Mouse (Mus musculus) cortical plate, adult 2 months (tissue): ENCODE measurements around the gene Gapvd1. TPM values are rescaled to one million over a fixed set of nuclear protein-coding genes. Genes with fewer than 3 reads are reported as not detected.
"Not testable (repeated sequence)": the region's sequence is repeated elsewhere in the genome, so short reads cannot be mapped to it uniquely, and the experiment has no call there.

ENCODE experiments used
- H3K27ac ChIP-seq: fragments of 200-500 bp; 2 replicates; pipeline ENCODE4 v1.5.1; 2012; ENCODE audit warnings: low read length, control low read depth, inconsistent platforms; ENCODE audit not compliant: insufficient read depth
- H3K4me1 ChIP-seq: fragments of 200-500 bp; 2 replicates; pipeline ENCODE4 v1.6.1; 2011; ENCODE audit warnings: low read length; ENCODE audit not compliant: control insufficient read depth, insufficient read depth
- H3K4me3 ChIP-seq: fragments of 200-500 bp; 2 replicates; pipeline ENCODE4 v1.5.1; 2011; ENCODE audit warnings: mild to moderate bottlenecking, low read length, control low read depth; ENCODE audit not compliant: insufficient read depth
- CTCF ChIP-seq: fragments of 200-500 bp; IDR thresholded peaks from 2 replicates; pipeline ENCODE4 v1.5.1; 2011; ENCODE audit warnings: mild to moderate bottlenecking, control low read depth, low read length; ENCODE audit not compliant: insufficient read depth; ENCODE audit errors: extremely low read depth
- POLR2A ChIP-seq: fragments of 200-500 bp; IDR thresholded peaks from 2 replicates; pipeline ENCODE4 v1.6.1; 2011; ENCODE audit warnings: mild to moderate bottlenecking, low read length, control low read depth; ENCODE audit not compliant: insufficient read depth; ENCODE audit errors: extremely low read depth
- polyA plus RNA-seq: library from polyadenylated mRNA; depleted of rRNA; stranded (reverse); fragments of >200 nt; gene quantifications from 2 replicates; pipeline ENCODE4 v1.2.3, GENCODE M21; 2012

Gapvd1 gene
- polyA plus RNA-seq, 1 experiment: 42.0 TPM

DNA sequence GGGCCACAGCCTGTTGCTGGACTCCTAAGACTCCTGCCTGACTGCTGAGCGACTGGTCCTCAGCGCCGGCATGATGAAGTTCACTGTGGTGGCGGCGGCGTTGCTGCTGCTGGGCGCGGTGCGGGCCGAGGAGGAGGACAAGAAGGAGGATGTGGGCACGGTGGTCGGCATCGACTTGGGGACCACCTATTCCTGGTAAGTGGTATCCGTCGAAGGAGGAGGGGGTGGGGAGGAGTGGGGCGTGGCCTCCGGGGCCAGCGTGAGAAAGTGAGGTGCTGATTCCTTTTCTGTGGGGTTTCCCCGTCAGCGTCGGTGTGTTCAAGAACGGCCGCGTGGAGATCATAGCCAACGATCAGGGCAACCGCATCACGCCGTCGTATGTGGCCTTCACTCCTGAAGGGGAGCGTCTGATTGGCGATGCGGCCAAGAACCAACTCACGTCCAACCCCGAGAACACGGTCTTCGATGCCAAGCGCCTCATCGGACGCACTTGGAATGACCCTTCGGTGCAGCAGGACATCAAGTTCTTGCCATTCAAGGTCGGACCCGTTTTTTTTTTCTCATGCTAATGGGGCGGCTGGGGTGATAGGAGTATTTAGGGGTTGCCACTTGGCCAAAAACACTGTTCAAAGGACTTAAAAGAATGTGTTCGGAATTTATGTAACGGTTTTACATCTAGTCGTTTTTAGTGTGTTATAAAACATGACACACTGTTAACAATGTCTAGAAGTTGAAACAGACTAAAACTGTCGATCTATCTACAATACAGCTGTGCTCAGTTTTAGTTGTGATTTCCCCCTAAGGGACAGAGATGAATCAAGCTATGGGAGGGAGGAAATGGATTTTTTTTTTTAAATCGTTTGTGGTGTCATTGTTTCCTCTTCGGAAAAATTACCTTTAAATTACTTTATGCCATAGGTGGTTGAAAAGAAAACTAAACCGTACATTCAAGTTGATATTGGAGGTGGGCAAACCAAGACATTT lies 17.5 kb upstream of the Gapvd1 start:
- Histone ChIP-seq H3K4me1 (peaks cover 8% of the 10 kb centered on the region), H3K4me3 (peak overlapping the region; percentile 84), H3K27ac (peak overlapping the region; percentile 19; the same call in 1 of the 2 replicates)
- TF ChIP-seq POLR2A (no peak), CTCF (no peak)

DNA sequence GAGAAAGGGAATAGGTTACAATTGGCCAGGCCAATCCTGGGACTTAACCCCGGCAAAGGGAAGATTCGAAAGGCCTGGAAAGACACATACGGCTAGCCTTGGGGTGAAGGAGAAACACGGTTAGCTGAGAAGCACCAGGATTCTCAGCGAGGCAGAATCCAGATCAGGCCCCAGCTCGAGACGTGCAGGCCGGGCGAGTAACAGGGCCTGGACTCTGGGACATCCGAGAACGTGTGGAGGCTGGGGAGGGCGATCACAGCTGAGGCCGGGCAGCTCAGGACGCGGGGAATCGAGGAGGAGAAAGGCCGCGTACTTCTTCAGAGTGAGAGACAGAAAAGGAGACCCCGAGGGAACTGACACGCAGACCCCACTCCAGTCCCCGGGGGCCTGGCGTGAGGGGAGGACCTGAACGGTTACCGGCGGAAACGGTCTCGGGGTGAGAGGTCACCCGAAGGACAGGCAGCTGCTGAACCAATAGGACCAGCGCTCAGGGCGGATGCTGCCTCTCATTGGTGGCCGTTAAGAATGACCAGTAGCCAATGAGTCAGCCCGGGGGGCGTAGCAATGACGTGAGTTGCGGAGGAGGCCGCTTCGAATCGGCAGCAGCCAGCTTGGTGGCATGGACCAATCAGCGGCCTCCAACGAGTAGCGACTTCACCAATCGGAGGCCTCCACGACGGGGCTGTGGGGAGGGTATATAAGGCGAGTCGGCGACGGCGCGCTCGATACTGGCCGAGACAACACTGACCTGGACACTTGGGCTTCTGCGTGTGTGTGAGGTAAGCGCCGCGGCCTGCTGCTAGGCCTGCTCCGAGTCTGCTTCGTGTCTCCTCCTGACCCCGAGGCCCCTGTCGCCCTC lies 16.6 kb upstream of the Gapvd1 start, which contains the start of gene Hspa5:
Hspa5 (plus strand) TSS at position 603 of the 859 bp plus-strand sequence.
- H3K4me3 ChIP-seq: peak within 1 kb of the TSS; percentile 84
- H3K27ac ChIP-seq: peak within 1 kb of the TSS; percentile 26
- TF ChIP-seq POLR2A: peak; percentile 100
- TF ChIP-seq CTCF: no peak
- peaks cover 8% of the 10 kb centered on the region; the same call in 1 of the 2 replicates for H3K4me1 ChIP-seq

DNA sequence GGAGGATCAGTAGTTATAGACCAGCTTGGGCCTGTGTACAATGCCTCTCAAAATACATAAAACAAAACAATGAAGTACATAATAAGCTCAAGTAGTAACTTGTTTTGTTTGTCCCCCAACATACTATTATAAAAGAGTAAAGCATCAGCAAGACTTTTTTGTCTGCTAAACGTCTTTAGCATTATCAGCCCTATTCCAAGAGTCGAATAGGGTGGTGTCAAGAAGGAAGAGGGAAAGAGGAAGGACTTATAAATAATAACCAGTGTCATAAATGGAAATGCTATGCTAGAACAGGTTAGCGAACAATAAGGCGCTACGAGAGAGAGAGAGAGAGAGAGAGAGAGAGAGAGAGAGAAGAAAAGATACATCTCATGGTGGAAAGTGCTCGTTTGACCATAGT lies 15.9 kb upstream of the Gapvd1 start:
- TF ChIP-seq POLR2A: no peak
- TF ChIP-seq CTCF: no peak
- peak overlapping the region; percentile 84 for H3K4me3 ChIP-seq
- H3K27ac ChIP-seq: no peak overlapping the region
- peaks cover 8% of the 10 kb centered on the region; the same call in 1 of the 2 replicates for H3K4me1 ChIP-seq

DNA sequence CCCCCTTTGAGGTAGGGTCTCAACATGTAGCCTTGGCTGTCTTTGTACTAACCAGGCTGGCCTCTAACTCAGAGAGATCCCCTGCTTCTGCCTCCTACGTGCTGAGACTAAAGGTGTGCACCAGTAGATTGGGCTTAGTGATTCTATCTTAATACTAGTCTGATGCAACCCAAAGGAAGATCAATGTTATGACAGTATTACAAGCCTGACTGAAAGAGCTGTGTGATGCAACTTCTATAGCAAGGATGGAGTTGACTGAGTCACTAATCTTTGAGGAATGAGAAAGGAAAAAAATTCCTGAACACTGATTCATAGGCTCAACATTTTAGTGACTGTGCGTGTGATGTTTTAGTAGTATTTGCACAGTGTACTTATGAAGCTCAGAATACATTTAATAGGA lies 15.0 kb upstream of the Gapvd1 start:
- TF ChIP-seq CTCF (no peak), POLR2A (no peak)
- no peak overlapping the region; the same call in 1 of the 2 replicates for H3K4me3 ChIP-seq
- H3K27ac ChIP-seq: no peak overlapping the region
- peaks cover 8% of the 10 kb centered on the region; the same call in 1 of the 2 replicates for H3K4me1 ChIP-seq

DNA sequence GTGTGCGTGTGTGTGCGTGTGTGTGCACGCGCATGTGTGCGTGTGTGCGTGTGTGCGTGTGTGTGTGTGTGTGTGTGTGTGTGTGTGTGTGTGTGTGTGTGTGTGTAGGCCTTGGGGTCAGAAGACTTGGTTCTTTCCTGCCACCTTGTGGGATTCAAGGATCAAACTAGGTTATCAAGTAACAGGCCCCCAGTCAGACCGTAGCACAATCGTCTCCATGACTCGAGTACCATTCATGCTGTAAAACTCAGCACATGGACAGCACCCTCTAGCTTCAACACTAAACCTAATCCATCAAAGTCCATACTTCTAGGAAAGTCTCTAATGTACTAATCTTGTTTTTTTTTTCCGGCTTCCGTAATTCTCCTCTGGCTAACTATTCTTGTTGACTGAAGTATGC lies 9.8 kb upstream of the Gapvd1 start:
- Histone ChIP-seq H3K4me3 (no peak overlapping the region), H3K27ac (no peak overlapping the region), H3K4me1 (no peaks in the 10 kb centered on the region)
- TF ChIP-seq CTCF (no peak), POLR2A (no peak)

DNA sequence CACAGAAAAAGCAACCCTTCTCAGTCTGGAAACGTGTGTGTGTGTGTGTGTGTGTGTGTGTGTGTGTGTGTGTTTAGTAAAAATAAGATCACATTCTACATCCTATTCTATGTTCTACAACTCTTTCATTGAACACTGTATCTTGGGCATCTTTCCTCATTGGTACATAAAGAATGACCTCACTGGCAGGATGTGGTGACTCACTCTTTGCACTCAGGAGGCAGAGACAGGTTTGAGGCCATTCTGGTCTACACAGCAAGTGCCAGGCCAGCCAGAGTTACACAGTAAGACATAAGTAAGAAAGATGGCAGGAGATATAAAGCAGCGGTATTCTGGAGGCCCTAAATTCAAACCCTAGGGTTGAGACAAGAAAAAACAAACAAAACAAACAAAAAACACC lies 7.8 kb upstream of the Gapvd1 start:
- Histone ChIP-seq H3K27ac (no peak overlapping the region), H3K4me1 (no peaks in the 10 kb centered on the region), H3K4me3 (no peak overlapping the region)
- TF ChIP-seq CTCF (no peak), POLR2A (no peak)

DNA sequence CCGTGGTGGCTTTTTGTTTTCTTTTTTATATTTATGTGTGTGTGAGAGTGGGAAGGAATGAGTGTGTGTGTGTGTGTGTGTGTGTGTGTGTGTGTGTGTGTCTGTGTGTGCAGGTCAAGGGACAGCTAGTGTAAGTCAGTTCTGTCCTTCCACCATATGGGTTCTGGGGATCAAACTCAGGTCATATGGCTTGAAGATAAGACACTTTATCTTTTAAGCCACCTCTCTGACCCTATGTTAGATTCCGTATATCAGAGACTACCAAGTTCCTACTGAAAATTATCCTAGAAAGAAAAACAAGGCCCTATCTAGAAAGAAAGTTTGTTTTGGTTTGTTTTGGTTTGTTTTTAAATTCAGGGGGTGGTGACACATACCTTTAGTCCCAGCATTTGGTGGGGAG lies 7.1 kb upstream of the Gapvd1 start:
- no peak overlapping the region for H3K4me3 ChIP-seq
- no peaks in the 10 kb centered on the region for H3K4me1 ChIP-seq
- H3K27ac ChIP-seq: no peak overlapping the region
- TF ChIP-seq CTCF: no peak
- no peak for TF ChIP-seq POLR2A

DNA sequence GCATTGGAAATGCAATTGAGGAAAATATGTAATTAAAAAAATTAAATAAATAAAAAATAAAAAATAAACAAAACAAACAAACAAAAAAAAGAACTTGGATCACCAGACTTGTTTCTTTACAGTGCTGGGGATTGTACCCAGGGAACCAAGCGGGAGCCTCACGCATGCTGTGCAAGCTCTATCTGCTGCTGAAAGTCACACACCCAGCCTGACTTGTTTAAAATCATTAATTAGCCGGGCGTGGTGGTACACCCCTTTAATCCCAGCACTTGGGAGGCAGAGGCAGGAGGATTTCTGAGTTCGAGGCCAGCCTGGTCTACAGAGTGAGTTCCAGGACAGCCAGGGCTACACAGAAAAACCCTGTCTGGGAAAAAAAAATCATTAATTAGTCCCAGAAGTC lies 6.2 kb upstream of the Gapvd1 start:
- H3K27ac ChIP-seq, H3K4me1 ChIP-seq, H3K4me3 ChIP-seq: not testable (repeated sequence)

DNA sequence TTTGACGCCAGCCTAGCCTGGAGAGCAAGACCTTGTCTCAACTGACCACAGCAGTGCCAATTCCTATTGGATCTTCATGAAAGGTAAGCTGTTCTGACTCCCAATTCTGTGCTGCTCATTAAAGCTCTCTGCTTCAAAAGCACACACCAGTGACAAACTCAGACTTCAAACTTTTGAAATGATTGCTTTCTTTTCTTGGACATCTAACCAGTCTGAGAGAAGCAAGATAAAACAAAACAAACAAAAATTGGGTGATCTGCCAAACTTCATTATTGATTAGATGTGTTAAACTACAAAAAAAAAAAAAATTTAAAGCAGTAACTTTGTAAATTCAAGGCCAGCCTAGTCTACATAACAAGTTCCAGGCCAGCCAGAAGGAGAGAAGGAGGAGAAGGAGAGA lies 2.3 kb upstream of the Gapvd1 start:
- H3K27ac ChIP-seq: no peak overlapping the region
- peaks cover 2% of the 10 kb centered on the region; the same call in 1 of the 2 replicates for H3K4me1 ChIP-seq
- H3K4me3 ChIP-seq: no peak overlapping the region
- TF ChIP-seq CTCF (no peak), POLR2A (no peak)
